Mouse (Mus musculus): Measurements from ENCODE around the gene Dtnb. TPM values are rescaled to one million over a fixed set of nuclear protein-coding genes. Genes with fewer than 3 reads are reported as not detected.

Gene Dtnb
- polyA plus RNA-seq (2021; fragmentation: Nextera tagmentation), result 58.7 and 61.2 TPM in 2 replicates
- long read RNA-seq, experiment 1, partial matches to known transcripts, result 10 of 65 reads
- long read RNA-seq, experiment 1, other reads (novel, unspliced or antisense), result 52 of 65 reads
- long read RNA-seq, experiment 2, transcript Dtnb-204 (20 exons, 2,390 nt), result major isoform, 5 of 326 reads
- long read RNA-seq, experiment 2, partial matches to known transcripts, result 13 of 326 reads
- long read RNA-seq, experiment 2, other reads (novel, unspliced or antisense), result 298 of 326 reads

DNA sequence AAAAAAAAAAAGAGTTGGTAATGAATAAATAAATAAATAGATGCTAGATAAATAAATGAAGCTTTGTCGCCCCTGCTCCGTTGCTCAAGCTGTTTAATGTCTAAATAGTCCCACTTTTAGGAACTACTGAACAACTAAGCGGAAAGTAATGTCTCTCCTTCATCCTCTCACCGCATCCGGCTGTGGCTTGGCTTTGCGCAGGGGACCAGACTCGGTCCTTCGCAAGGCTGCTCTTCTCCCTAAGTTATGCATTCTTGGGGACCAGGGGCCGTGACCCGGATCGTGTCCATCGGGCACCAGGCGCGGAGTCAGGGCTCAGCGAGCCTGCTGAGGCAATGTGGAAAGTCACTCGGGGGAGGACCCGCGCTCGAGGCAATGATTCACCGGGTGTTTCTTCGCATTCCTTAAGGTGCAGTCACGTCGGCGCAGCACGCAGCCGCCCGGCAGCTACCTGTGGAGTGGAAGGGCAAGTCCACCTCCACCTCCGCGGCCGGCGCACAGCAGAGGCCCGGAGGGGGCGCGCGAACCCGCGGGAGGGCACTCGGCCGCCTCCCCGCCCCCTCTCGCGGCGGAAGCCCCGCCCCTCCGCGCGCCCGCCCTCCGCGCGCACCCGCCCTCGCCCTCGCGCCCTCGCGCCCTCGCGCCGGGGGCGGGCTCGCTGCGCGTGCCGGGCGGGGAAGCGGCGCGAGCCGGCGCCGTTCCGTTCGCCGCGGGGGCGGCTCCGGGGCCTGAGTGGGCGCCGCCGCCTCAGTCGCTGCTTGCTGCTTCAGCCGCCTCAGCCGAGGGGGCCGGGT is at the start of gene Dtnb:
Gene Dtnb, plus strand, starts transcription at position 595 of the 794 bp plus-strand sequence.

DNA sequence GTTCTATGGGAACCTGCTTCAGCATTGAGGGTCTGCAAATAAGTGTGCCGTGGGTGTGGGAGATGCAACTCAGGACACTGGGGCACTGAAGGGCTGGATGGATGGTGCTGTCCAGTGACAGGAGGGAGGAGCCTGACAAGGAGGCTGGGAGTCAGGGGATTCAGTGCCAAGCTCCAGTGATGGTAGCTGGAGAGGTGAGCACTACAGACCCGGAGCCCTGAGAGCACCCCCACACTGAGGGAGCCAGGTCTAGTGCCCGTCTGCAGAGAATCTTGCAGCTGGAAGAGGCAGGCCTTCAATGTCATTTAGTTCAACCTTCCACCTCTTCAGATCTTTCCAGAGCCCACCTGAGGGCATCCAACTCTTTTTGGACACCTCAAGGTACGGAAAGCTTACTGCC is 233.7 kb downstream of the Dtnb start, which contains the start of gene Dnmt3a:
Gene Dnmt3a, plus strand, starts transcription at position 156 of the 400 bp plus-strand sequence.

Small RNA genes lying within 50 kb of the gene (microRNA-seq; reads per million reads assigned to microRNA genes)
- not detected for gene Gm26050

Other genes with a start within 250 kb of the Dtnb start
- 28.0 and 29.4 TPM in 2 replicates for gene Kif3c, start 207.2 kb upstream of the Dtnb start, polyA plus RNA-seq (2021; fragmentation: Nextera tagmentation)
- 5.2 and 5.9 TPM in 2 replicates for gene Asxl2, start 145.5 kb upstream of the Dtnb start, polyA plus RNA-seq (2021; fragmentation: Nextera tagmentation)
- 22.0 and 28.0 TPM in 2 replicates for gene Dnmt3a, start 233.6 kb downstream of the Dtnb start, polyA plus RNA-seq (2021; fragmentation: Nextera tagmentation)

Data from layer of hippocampus, adult 6 months (tissue).